Mouse (Mus musculus): ENCODE results near the gene Ggt7. TPM values are rescaled to one million over a fixed set of nuclear protein-coding genes. Genes with fewer than 3 reads are reported as not detected.

Ggt7 gene
- polyA plus RNA-seq, 1 experiment from 2014 or later = 1.0 TPM

DNA sequence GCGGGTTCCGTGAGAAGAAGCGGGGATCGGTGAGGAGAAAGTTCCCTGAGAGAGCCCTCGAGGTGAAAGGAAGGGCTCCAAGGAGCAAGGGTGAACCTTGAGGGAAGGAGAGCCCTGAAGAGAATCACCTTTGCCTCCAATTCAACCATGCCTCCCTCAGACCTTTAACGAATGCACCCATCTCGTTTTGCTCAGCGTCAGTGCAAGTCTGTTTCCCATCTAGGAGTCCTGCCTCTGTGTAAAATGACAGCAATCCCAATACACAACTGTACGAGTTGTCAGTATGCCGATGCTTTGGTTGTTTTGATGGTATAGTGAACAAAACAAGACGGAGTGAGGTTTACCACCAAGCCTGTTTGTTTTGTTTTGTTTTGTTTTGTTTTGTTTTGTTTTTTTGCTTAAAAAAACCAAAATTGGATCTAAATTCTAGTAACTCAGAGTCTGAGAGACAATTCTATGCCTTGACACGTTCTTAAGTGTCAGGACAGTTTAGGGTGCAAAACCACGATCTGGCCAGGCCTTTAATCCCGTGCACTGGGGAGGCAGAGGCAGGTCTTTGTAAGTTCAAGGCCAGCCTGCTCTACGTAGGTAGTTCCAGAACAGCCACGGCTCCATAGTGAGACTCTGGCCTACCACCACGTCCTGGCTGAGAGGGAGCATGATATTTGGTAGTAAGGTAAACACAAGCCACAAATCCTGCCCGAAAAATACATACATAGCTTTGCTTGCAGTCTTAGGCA lies 664 bp upstream of the Ggt7 start:
- Histone ChIP-seq H3K4me1 (replicated peaks; ENCODE audit: control insufficient read depth, insufficient read depth, low read length) (peaks cover 10% of the 10 kb centered on the region; the same call in 1 of the 2 replicates), H3K36me3 (ENCODE audit: control insufficient read depth, insufficient read depth, low read length) (no peaks in the 10 kb centered on the region), H3K4me3 (ENCODE audit: low read depth, low read length) (peak overlapping the region; percentile 79), H3K4me2 (peak overlapping the region; percentile 96), H3K27ac (ENCODE audit: low read depth, low read length) (peak overlapping the region; percentile 74), H3K9me3 (ENCODE audit: control insufficient read depth, low read length) (no peaks in the 10 kb centered on the region), H3K9ac (ENCODE audit: low read depth, low read length) (peak overlapping the region; percentile 77), H3K27me3 (replicated peaks; ENCODE audit: control insufficient read depth, insufficient read depth, low read length) (peaks cover 18% of the 10 kb centered on the region)
- no peak for ATAC-seq (replicated peaks; ENCODE audit: low FRiP score)
- 27% methylated on average over 18 of the region's 18 CpGs for WGBS
- DNase-seq (ENCODE audit: low spot score) = no peak

DNA sequence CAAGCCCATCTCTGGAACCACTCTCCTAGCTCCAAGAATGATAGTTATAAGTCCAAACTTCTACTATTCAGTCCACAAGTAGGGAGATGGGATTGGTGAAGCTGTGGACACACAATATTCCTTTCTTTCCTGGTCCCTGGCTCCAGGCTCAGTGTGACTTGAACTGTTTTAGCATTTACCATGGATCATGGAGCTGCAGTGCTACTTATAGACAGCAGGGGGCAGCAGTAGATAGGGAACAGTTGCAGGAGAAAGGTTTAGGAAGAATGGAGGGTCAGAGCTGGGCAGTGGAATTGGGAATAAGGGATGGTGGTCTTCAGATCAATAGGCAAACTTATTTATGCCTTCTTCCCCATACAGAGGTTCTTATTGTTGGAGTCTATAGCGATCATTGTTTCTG lies 2.1 kb downstream of the Ggt7 start:
- ATAC-seq (replicated peaks; ENCODE audit: low FRiP score) (no peak), DNase-seq (ENCODE audit: low spot score) (peak; percentile 56)
- Histone ChIP-seq H3K27ac (ENCODE audit: low read depth, low read length) (no peak overlapping the region), H3K4me2 (no peak overlapping the region), H3K9me3 (ENCODE audit: control insufficient read depth, low read length) (no peaks in the 10 kb centered on the region), H3K4me1 (replicated peaks; ENCODE audit: control insufficient read depth, insufficient read depth, low read length) (peaks cover 10% of the 10 kb centered on the region; the same call in 1 of the 2 replicates), H3K36me3 (ENCODE audit: control insufficient read depth, insufficient read depth, low read length) (no peaks in the 10 kb centered on the region), H3K9ac (ENCODE audit: low read depth, low read length) (no peak overlapping the region), H3K27me3 (replicated peaks; ENCODE audit: control insufficient read depth, insufficient read depth, low read length) (peaks cover 23% of the 10 kb centered on the region), H3K4me3 (ENCODE audit: low read depth, low read length) (no peak overlapping the region)
- 13% methylated on average over 1 of the region's 1 CpGs for WGBS

DNA sequence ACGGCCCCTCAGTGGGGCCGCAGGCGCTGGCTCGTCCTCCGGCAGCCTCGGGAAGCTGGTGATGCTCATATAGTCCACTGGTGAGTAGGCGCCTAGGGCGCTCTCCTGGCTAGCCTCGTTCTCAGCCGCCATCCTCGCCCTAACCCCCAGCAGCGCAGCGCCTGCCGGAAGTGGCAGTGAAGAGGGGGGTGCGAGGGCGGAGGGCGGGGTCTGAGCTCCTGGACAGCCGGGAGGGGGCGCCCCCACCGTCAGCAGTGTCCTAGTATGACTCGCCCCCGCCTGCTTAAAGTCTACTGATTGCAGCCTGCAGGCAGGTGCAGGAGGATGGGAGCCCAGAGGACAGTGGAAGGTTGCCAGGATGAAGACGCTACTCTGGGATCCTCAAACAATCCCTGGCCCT lies 3.4 kb downstream of the Ggt7 start:
- no peak for ATAC-seq (replicated peaks; ENCODE audit: low FRiP score)
- H3K27ac ChIP-seq (ENCODE audit: low read depth, low read length) = no peak overlapping the region
- peaks cover 10% of the 10 kb centered on the region; the same call in 1 of the 2 replicates for H3K4me1 ChIP-seq (replicated peaks; ENCODE audit: control insufficient read depth, insufficient read depth, low read length)
- H3K9ac ChIP-seq (ENCODE audit: low read depth, low read length) = peak overlapping the region; percentile 46; the same call in 1 of the 2 replicates
- peak overlapping the region; percentile 68 for H3K4me2 ChIP-seq
- H3K36me3 ChIP-seq (ENCODE audit: control insufficient read depth, insufficient read depth, low read length) = no peaks in the 10 kb centered on the region
- peak overlapping the region; percentile 40 for H3K4me3 ChIP-seq (ENCODE audit: low read depth, low read length)
- H3K9me3 ChIP-seq (ENCODE audit: control insufficient read depth, low read length) = no peaks in the 10 kb centered on the region
- 4% methylated on average over 23 of the region's 23 CpGs for WGBS
- H3K27me3 ChIP-seq (replicated peaks; ENCODE audit: control insufficient read depth, insufficient read depth, low read length) = peaks cover 23% of the 10 kb centered on the region
- DNase-seq (ENCODE audit: low spot score) = peak; percentile 55

DNA sequence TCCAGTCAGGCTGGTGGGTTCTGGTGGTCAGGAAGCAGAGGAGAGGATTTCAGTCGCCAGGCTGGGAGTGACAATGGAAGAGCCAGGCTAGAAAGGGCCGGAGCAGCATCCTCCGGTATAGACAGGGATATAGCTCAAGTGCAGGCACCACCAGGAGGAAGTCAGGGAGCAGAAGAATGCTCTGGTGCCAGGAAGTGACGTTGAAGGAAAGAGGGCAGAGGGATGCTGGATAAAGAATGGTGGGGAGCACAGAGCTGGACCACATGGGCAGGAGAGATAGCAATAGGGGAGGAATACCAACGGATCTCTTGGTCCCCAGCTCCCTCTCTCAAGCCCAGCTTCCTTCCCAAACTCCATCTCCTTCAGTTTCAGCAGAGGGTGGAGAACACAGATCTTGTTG lies 4.5 kb downstream of the Ggt7 start:
- Histone ChIP-seq H3K9me3 (ENCODE audit: control insufficient read depth, low read length) (no peaks in the 10 kb centered on the region), H3K4me3 (ENCODE audit: low read depth, low read length) (no peak overlapping the region), H3K36me3 (ENCODE audit: control insufficient read depth, insufficient read depth, low read length) (no peaks in the 10 kb centered on the region), H3K4me2 (no peak overlapping the region), H3K4me1 (replicated peaks; ENCODE audit: control insufficient read depth, insufficient read depth, low read length) (peaks cover 6% of the 10 kb centered on the region; the same call in 1 of the 2 replicates), H3K27me3 (replicated peaks; ENCODE audit: control insufficient read depth, insufficient read depth, low read length) (peaks cover 23% of the 10 kb centered on the region), H3K9ac (ENCODE audit: low read depth, low read length) (no peak overlapping the region), H3K27ac (ENCODE audit: low read depth, low read length) (no peak overlapping the region)
- DNase-seq (ENCODE audit: low spot score) (no peak), ATAC-seq (replicated peaks; ENCODE audit: low FRiP score) (no peak)
- WGBS = 52% methylated on average over 5 of the region's 5 CpGs

- Histone ChIP-seq H3K9ac (ENCODE audit: low read depth, low read length) (no peak overlapping the region), H3K36me3 (ENCODE audit: control insufficient read depth, insufficient read depth, low read length) (no peaks in the 10 kb centered on the region), H3K4me1 (replicated peaks; ENCODE audit: control insufficient read depth, insufficient read depth, low read length) (peaks cover 6% of the 10 kb centered on the region; the same call in 1 of the 2 replicates), H3K9me3 (ENCODE audit: control insufficient read depth, low read length) (no peaks in the 10 kb centered on the region), H3K27me3 (replicated peaks; ENCODE audit: control insufficient read depth, insufficient read depth, low read length) (peaks cover 23% of the 10 kb centered on the region), H3K27ac (ENCODE audit: low read depth, low read length) (no peak overlapping the region), H3K4me2 (no peak overlapping the region), H3K4me3 (ENCODE audit: low read depth, low read length) (no peak overlapping the region)
- ATAC-seq (replicated peaks; ENCODE audit: low FRiP score) (no peak), DNase-seq (ENCODE audit: low spot score) (no peak)
- 59% methylated on average over 4 of the region's 4 CpGs for WGBS
Observed at GRCm38 (mm10) chr2:155512479-155512878, 5.6 kb downstream of the Ggt7 start.

- Histone ChIP-seq H3K9ac (ENCODE audit: low read depth, low read length) (no peak overlapping the region), H3K4me2 (no peak overlapping the region), H3K27me3 (replicated peaks; ENCODE audit: control insufficient read depth, insufficient read depth, low read length) (no peaks in the 10 kb centered on the region), H3K4me3 (ENCODE audit: low read depth, low read length) (no peak overlapping the region), H3K27ac (ENCODE audit: low read depth, low read length) (no peak overlapping the region), H3K9me3 (ENCODE audit: control insufficient read depth, low read length) (no peaks in the 10 kb centered on the region), H3K4me1 (replicated peaks; ENCODE audit: control insufficient read depth, insufficient read depth, low read length) (no peaks in the 10 kb centered on the region), H3K36me3 (ENCODE audit: control insufficient read depth, insufficient read depth, low read length) (no peaks in the 10 kb centered on the region)
- 68% methylated on average over 10 of the region's 10 CpGs for WGBS
- ATAC-seq (replicated peaks; ENCODE audit: low FRiP score) (no peak), DNase-seq (ENCODE audit: low spot score) (no peak)
Observed at GRCm38 (mm10) chr2:155507721-155508470, 10.1 kb downstream of the Ggt7 start.

GRCm38 (mm10) chr2:155505811-155506210 lies 12.2 kb downstream of the Ggt7 start:
- no peaks in the 10 kb centered on the region for H3K36me3 ChIP-seq (ENCODE audit: control insufficient read depth, insufficient read depth, low read length)
- no peaks in the 10 kb centered on the region for H3K9me3 ChIP-seq (ENCODE audit: control insufficient read depth, low read length)
- WGBS = 80% methylated on average over 9 of the region's 9 CpGs
- no peak overlapping the region for H3K27ac ChIP-seq (ENCODE audit: low read depth, low read length)
- no peak for DNase-seq (ENCODE audit: low spot score)
- H3K4me1 ChIP-seq (replicated peaks; ENCODE audit: control insufficient read depth, insufficient read depth, low read length) = no peaks in the 10 kb centered on the region
- H3K4me3 ChIP-seq (ENCODE audit: low read depth, low read length) = no peak overlapping the region
- ATAC-seq (replicated peaks; ENCODE audit: low FRiP score) = no peak
- H3K4me2 ChIP-seq = no peak overlapping the region
- no peaks in the 10 kb centered on the region for H3K27me3 ChIP-seq (replicated peaks; ENCODE audit: control insufficient read depth, insufficient read depth, low read length)
- no peak overlapping the region for H3K9ac ChIP-seq (ENCODE audit: low read depth, low read length)

DNA sequence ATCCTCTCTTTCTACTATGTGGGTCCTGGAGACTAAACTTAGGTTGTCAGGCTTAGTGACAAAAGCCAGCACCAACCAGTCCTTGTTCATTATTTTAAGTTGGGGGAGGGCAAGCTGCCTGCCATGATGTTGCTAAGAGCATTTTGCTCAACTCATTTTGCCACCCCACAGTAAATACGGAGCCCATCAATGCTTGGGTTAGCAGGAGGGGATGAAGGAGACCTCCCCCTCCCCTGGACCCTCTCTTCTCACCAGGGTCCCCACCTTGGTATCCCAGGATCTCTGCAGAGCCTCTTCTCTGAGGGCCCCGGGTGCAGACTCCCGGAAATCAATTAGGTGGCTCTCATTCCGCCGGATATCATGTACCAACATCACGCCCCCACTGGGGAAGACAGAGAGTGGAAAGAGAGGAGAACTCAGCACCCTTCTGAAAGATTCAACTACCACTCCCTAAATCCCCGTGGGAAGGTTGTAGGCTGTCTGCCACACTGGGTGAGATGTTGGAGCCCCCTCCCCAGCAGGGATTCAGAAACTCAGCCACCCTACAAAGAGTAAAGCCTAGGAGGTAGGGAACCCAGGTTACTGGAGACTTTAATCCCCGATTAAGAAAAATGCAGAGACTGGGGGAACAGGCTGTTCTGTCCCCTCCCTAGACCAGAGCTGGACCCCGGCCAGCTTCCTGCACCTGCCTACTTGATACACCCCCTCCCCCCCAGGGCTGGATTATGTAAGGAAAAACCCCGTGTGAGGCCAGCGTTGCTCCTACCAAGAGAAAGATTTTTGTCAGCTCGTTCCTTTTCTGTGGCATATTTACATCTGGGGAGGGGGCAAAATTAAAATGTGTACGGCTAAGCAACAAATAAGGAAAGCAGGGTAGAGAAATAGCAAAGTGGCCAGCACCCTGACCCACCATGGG lies 13.3 kb downstream of the Ggt7 start:
- H3K4me3 ChIP-seq (ENCODE audit: low read depth, low read length) = no peak overlapping the region
- H3K4me1 ChIP-seq (replicated peaks; ENCODE audit: control insufficient read depth, insufficient read depth, low read length) = no peaks in the 10 kb centered on the region
- no peaks in the 10 kb centered on the region for H3K27me3 ChIP-seq (replicated peaks; ENCODE audit: control insufficient read depth, insufficient read depth, low read length)
- WGBS = 66% methylated on average over 13 of the region's 13 CpGs
- no peak for DNase-seq (ENCODE audit: low spot score)
- H3K9me3 ChIP-seq (ENCODE audit: control insufficient read depth, low read length) = no peaks in the 10 kb centered on the region
- H3K9ac ChIP-seq (ENCODE audit: low read depth, low read length) = no peak overlapping the region
- no peak overlapping the region for H3K4me2 ChIP-seq
- H3K27ac ChIP-seq (ENCODE audit: low read depth, low read length) = no peak overlapping the region
- no peak for ATAC-seq (replicated peaks; ENCODE audit: low FRiP score)
- no peaks in the 10 kb centered on the region for H3K36me3 ChIP-seq (ENCODE audit: control insufficient read depth, insufficient read depth, low read length)
